Mouse (Mus musculus) spleen, adult 2 months (tissue): ENCODE measurements around the gene Cd44.

Experiments used
- CTCF ChIP-seq: fragments of 200-500 bp; IDR thresholded peaks from 2 replicates; pipeline ENCODE4 v1.5.1; 2011; ENCODE audit warnings: mild to moderate bottlenecking, inconsistent platforms; ENCODE audit not compliant: insufficient read depth, insufficient read length, insufficient replicate concordance; ENCODE audit errors: extremely low read depth
- POLR2A ChIP-seq: fragments of 200-500 bp; IDR thresholded peaks from 2 replicates; pipeline ENCODE4 v1.6.1; 2011; ENCODE audit warnings: low read depth, low read length, inconsistent platforms

DNA sequence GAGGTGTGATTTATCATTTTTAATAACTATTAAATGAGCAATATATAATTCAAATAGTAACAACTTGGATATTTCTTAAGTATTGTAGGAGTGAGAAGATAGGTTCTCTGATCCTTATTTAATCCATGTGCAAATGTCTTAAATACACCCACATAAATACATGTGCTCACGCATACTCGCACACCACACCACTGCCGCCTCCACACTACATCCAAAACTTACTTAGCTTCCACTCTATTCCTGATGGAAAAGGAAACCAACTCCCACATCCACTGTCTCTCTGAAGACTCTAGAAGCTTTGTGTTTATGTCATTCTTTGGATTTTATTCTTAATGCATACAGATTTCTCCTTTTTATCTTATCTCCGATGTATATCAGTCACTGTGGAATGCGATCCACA is 129.2 kb downstream of the Cd44 start:
- TF ChIP-seq POLR2A (no peak), CTCF (no peak)
